Mouse (Mus musculus) neural tube, postnatal 0 days (tissue): ENCODE measurements around the gene Otop2. TPM values are rescaled to one million over a fixed set of nuclear protein-coding genes. Genes with fewer than 3 reads are reported as not detected.

ENCODE experiments used
- polyA plus RNA-seq: library from polyadenylated mRNA; unstranded; fragments of >200 nt; fragmentation: Nextera tagmentation; extraction: Ambion mirVana; gene quantifications from 2 replicates; pipeline ENCODE4 v1.2.1, GENCODE M21; 2015

Otop2 gene
- 0.65 and 0.90 TPM in 2 replicates for polyA plus RNA-seq

DNA sequence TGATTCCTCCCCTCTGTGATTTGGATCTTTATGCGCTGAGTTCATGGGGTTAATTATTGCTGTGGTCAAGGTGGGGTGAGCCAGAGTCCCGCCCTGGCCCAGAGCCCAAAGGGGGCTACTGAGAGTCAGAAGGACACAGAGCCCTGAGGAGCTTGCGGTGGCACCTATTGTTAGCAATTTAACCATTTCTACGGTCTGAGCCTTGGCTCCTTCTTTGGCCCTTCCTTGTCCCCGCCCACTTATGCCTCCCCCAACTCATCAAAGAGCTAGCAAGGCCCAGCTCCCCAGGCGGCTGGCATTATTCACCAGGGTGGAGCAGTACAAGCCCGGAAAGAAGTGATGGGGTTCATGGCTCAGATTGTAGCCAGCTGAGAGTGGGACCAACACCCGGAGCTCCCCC, at the start of gene Otop2:
Gene Otop2, plus strand, starts transcription at position 301 of the 400 bp plus-strand sequence.

DNA sequence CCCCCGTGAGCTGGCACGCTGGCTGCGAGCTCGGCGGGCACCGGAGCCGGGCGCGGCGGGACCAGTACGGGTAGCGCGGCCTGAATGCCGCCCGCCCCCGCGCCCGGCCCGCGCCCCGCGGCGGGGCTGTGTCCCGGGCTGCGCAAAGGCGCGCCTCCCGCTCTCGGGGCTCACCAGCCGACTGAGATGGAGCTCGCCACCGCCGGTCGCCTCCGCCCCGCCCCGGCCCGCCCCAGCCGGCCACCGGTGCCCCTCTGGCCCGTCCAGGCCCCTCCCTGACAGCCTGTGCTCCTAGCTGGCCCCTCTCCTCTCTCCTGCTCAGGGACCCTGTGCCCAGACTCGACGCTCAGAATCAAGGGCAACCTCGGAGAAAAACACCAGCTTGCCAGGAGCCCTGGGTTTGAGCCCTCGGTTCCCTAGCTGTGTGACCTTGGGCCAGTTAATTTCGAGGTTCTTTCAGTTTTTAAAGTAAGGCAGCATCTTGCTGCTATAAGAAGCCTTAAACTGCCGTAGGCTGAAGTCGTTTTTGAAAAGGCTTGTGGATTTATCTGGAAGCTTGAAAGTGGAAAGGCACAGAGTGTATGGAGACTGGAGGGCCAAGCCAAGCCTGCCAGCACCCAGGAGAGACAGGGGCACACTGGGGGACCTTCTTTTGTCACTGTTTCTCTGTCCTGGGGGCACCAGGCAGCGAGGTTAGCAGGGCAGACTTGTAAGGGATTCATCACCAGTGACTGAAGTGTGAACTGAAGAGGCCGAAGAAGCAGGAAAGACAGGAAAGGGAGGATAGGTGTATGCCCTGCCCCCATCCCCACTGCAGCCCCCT, 39.7 kb upstream of the Otop2 start, which contains the start of gene Grin2c:
Gene Grin2c, minus strand, starts transcription at position 183 of the 823 bp plus-strand sequence.

DNA sequence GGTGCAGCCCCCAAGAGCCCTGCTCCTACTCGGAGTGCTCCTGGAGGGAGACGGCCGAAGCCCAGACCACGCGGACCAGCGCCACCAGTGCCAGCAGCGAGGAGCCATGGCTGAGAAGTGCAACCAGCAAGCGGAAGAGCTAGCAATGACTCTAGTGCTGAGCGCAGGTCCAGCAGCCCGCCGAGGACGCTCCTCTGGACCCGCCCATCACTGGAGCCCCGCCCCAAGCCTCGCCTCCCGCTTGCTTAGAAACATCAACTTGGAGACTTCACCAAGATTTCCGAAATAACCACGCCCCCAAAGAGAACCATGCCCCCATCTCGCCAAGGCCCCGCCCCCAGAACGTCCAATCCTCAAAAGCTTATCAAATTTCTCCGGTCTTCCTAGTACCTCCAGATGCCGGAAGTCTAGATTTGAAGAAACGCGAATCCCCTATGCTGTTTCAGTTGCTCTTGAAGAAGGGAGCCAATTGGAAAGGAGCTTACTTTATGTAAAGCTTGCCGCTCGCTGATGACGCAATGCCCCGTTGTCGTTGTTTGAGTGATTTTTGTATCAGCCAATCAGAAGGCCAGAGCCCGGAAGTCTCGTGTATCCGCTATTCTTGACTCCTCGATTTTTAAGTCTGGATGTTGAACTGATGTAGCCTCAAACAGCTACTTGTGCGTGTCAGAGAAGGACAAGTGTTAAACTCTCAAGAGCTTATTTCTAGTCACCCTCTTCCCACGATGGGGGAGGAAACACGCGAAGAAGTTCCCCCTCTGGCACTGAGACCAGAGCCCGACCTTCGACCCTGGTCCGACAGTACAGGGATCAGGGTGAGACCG, 30.0 kb upstream of the Otop2 start, which contains the start of gene Fdxr:
Gene Fdxr, minus strand, starts transcription at position 271 of the 824 bp plus-strand sequence.

GRCm38 (mm10) chr11:115297214-115297826, 9.6 kb upstream of the Otop2 start, which contains the start of gene Fads6:
Gene Fads6, minus strand, starts transcription at chr11:115297663.

GRCm38 (mm10) chr11:115321906-115322693, 15.1 kb downstream of the Otop2 start, which contains the start of gene Ush1g:
Gene Ush1g, minus strand, starts transcription at chr11:115322041.

DNA sequence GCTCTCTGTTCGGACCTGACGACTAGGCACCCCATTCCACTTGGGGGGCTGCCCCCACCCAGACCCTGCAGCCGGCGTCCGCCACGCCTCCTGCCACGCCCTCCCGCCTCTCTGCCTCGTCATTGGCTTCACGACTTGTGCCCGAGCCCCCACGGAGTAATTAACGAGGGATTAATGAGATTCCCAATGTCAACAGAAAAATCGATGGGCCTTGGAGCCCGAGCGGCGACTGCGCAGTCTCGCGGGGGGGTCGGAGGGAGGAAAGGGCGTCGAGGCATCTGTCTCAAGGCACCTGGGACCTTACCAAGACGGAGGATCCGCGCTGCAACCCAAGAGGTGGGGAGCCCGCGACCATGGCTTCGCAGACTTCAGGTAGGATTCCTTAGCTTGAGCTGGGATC, 27.6 kb downstream of the Otop2 start, which contains the start of gene Otop3:
Gene Otop3, plus strand, starts transcription at position 201 of the 400 bp plus-strand sequence.

DNA sequence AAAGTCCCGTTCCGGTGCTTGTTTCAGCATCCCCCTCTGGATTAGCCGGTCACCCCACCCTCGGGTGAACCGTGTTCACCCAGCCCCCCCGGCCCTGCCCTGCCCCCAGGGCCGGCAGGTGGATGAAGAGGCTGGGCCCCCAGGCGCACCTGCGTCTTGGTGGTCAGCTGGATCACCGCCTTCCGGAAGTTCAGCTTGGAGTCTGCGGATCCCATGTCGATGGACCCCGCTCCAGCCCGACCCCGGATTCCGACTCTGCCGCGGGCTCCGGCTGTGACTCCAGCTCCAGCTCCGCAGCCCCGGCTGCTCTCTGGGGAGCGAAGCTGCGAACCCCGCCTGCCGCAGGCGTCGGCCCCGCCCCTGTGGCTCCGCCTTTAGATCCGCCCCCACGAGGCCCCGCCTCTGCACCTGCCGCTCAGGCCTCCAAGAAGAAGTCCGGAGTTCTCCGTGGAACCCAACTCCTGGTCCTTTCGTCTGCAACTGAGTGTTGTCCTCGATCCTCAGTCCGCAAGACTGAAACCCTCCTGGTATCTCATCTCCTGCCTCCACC, 60.5 kb downstream of the Otop2 start, which contains the start of gene Hid1:
Gene Hid1, minus strand, starts transcription at position 362 of the 550 bp plus-strand sequence.

Other genes with a start within 250 kb of the Otop2 start
- 0.09 TPM in 1 of 2 replicates, not detected in the other for gene Cd300e, start 245.0 kb upstream of the Otop2 start, polyA plus RNA-seq
- 0.85 and 1.1 TPM in 2 replicates for gene Rab37, start 215.7 kb upstream of the Otop2 start, polyA plus RNA-seq
- gene Cd300lf, start 173.2 kb upstream of the Otop2 start, polyA plus RNA-seq, result 0.22 and 0.37 TPM in 2 replicates
- 73.8 and 75.1 TPM in 2 replicates for gene Slc9a3r1, start 143.8 kb upstream of the Otop2 start, polyA plus RNA-seq
- gene Tmem104, start 119.7 kb upstream of the Otop2 start, polyA plus RNA-seq, result 12.9 and 13.5 TPM in 2 replicates
- gene Nat9, start 119.3 kb upstream of the Otop2 start, polyA plus RNA-seq, result 19.9 and 21.8 TPM in 2 replicates
- 0.57 and 0.72 TPM in 2 replicates for gene Grin2c, start 39.9 kb upstream of the Otop2 start, polyA plus RNA-seq
- gene Fdxr, start 30.1 kb upstream of the Otop2 start, polyA plus RNA-seq, result 16.9 and 19.4 TPM in 2 replicates
- 1.9 and 2.4 TPM in 2 replicates for gene Fads6, start 9.5 kb upstream of the Otop2 start, polyA plus RNA-seq
- gene Ush1g, start 14.9 kb downstream of the Otop2 start, polyA plus RNA-seq, result 0.09 and 0.21 TPM in 2 replicates
- 3.0 TPM in 2 replicates for gene Otop3, start 27.6 kb downstream of the Otop2 start, polyA plus RNA-seq
- 60.9 and 66.1 TPM in 2 replicates for gene Hid1, start 60.6 kb downstream of the Otop2 start, polyA plus RNA-seq
- 20.6 and 24.5 TPM in 2 replicates for gene Cdr2l, start 74.8 kb downstream of the Otop2 start, polyA plus RNA-seq
- gene Mrpl58, start 96.6 kb downstream of the Otop2 start, polyA plus RNA-seq, result 190 and 194 TPM in 2 replicates
- 1,130 and 1,223 TPM in 2 replicates for gene Atp5h, start 112.8 kb downstream of the Otop2 start, polyA plus RNA-seq
- 28.8 and 29.5 TPM in 2 replicates for gene Kctd2, start 113.0 kb downstream of the Otop2 start, polyA plus RNA-seq
- gene Trim80, start 133.4 kb downstream of the Otop2 start, polyA plus RNA-seq, result 0.23 and 0.27 TPM in 2 replicates
- 0.27 and 0.37 TPM in 2 replicates for gene Slc16a5, start 155.3 kb downstream of the Otop2 start, polyA plus RNA-seq
- 13.8 and 16.8 TPM in 2 replicates for gene Armc7, start 168.5 kb downstream of the Otop2 start, polyA plus RNA-seq
- 147 and 152 TPM in 2 replicates for gene Nt5c, start 184.7 kb downstream of the Otop2 start, polyA plus RNA-seq
- gene Jpt1, start 207.2 kb downstream of the Otop2 start, polyA plus RNA-seq, result 695 and 744 TPM in 2 replicates
- 816 and 833 TPM in 2 replicates for gene Sumo2, start 229.1 kb downstream of the Otop2 start, polyA plus RNA-seq